Mouse (Mus musculus): ENCODE results near the gene Capn10. TPM values are rescaled to one million over a fixed set of nuclear protein-coding genes. Genes with fewer than 3 reads are reported as not detected.
"Not testable (repeated sequence)": the region's sequence is repeated elsewhere in the genome, so short reads cannot be mapped to it uniquely, and the experiment has no call there.

The Capn10 gene
- polyA plus RNA-seq, 1 experiment = 0.75 TPM

DNA sequence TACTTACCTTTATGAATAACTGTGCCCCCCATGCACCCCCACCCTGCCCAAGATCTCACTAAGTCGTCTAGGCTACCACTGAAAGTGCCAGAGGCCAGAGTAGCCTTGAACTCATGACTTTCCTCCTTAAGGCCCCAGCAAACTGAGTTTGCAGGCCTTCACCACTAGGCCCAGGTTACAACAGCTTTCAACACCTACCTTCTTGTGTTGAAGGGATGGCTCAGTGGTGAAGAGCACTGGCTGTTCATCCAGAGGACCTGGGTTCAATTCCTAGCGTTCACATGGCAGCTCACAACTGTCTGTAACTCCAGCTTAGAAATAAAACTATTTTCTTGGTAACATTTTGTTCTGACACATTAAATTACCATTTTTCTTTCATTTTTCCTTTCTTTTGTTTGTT, 19.5 kb downstream of the Capn10 start:
- Histone ChIP-seq H3K36me3 (ENCODE audit: control insufficient read depth) (peaks cover 2% of the 10 kb centered on the region; the same call in 1 of the 2 replicates), H3K27me3 (ENCODE audit: control insufficient read depth) (no peaks in the 10 kb centered on the region)

DNA sequence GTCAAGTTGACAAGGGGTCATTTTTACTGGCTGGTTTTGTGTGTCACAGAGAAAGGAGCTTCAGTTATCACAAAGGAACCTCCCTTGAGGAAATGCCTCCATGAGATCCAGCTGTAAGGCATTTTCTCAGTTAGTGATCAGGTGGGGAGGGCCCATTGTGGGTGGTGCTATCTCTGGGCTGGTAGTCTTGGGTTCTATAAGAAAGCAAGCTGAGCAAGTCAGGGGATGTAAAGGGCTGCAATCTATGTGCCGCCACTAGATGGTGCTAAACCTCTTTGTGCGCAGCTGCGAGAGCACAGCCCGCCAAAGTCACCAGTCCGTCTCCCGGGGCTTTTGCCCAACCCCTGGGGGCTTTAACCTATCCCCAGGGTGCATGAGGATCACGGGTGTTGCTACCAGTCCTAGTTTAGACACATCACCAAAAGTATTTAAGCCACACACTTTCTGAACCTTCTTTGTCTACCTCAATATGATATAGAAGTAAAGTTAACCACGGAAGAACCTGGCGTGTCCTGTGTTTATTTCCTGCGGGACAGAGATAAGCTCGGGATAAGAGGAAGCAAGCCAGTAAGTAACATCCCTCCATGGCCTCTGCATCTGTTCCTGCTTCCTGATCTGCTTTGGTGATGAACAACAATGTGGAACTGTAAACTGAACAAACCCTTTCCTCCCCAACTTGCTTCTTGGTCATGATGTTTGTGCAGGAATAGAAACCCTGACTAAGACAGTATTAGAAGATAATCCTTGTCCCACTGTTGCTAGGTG, 22.6 kb downstream of the Capn10 start:
- H3K9me3 ChIP-seq (ENCODE audit: control insufficient read depth, low read length); H3K36me3 ChIP-seq (ENCODE audit: control insufficient read depth); H3K4me1 ChIP-seq (ENCODE audit: control insufficient read depth); H3K4me3 ChIP-seq (replicated peaks); H3K27me3 ChIP-seq (ENCODE audit: control insufficient read depth): not testable (repeated sequence)

More for the DNA sequence above, 19.5 kb downstream of the Capn10 start:
- Histone ChIP-seq H3K4me3 (replicated peaks) (no peak overlapping the region), H3K9me3 (ENCODE audit: control insufficient read depth, low read length) (no peaks in the 10 kb centered on the region), H3K4me1 (ENCODE audit: control insufficient read depth) (peaks cover 2% of the 10 kb centered on the region; the same call in 1 of the 2 replicates)
- no peak for TF ChIP-seq GATA1 (IDR thresholded peaks at IDR 0.05; ENCODE audit: low read length)
- TF ChIP-seq TAL1 (IDR thresholded peaks at IDR 0.05; ENCODE audit: low read length) = no peak

DNA sequence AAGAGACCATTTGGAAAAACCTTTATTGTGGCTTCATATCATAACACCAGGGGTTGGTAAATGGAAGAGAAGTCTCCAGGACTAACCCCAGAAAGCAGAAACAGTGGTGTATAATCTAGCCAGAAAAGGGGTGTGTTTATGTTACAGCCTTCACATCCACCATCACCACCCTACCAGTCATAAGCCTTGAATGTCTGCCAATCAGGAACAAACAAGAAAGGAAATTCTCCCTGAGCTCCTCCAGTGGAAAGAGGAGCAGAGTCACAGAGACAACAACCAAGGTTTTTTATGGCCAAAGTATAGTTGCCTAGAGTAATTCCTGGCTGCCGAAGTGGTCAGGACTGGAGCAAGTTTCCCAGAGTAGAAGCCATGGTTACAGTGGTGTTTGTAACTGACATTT, 24.8 kb downstream of the Capn10 start:
- Histone ChIP-seq H3K27me3 (ENCODE audit: control insufficient read depth) (no peaks in the 10 kb centered on the region), H3K9me3 (ENCODE audit: control insufficient read depth, low read length) (no peaks in the 10 kb centered on the region), H3K36me3 (ENCODE audit: control insufficient read depth) (no peaks in the 10 kb centered on the region), H3K4me1 (ENCODE audit: control insufficient read depth) (peaks cover 2% of the 10 kb centered on the region; the same call in 1 of the 2 replicates), H3K4me3 (replicated peaks) (no peak overlapping the region)
- no peak for TF ChIP-seq GATA1 (IDR thresholded peaks at IDR 0.05; ENCODE audit: low read length)
- TF ChIP-seq TAL1 (IDR thresholded peaks at IDR 0.05; ENCODE audit: low read length) = no peak

DNA sequence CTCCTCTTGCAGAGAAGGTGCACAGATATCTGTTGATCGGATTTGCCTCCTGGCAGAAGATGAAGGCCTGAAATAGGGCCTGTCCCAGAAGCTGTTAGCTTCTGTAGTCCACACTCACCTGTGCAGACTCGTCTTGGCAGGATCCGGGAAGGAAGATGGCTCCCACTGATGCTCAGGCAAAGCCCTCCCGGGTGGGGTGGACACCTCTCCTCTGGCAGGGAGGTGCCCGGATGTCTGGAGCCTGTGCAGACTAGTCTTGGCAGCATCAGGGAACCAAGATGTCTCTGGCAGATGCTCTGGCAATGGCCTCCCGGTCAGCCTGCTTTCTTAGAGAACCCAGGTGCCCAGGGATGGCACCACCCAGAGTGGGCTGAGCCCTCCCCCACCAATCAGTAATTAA, 36.6 kb downstream of the Capn10 start:
- H3K4me1 ChIP-seq (ENCODE audit: control insufficient read depth); H3K36me3 ChIP-seq (ENCODE audit: control insufficient read depth); H3K4me3 ChIP-seq (replicated peaks); H3K27me3 ChIP-seq (ENCODE audit: control insufficient read depth); H3K9me3 ChIP-seq (ENCODE audit: control insufficient read depth, low read length): not testable (repeated sequence)

DNA sequence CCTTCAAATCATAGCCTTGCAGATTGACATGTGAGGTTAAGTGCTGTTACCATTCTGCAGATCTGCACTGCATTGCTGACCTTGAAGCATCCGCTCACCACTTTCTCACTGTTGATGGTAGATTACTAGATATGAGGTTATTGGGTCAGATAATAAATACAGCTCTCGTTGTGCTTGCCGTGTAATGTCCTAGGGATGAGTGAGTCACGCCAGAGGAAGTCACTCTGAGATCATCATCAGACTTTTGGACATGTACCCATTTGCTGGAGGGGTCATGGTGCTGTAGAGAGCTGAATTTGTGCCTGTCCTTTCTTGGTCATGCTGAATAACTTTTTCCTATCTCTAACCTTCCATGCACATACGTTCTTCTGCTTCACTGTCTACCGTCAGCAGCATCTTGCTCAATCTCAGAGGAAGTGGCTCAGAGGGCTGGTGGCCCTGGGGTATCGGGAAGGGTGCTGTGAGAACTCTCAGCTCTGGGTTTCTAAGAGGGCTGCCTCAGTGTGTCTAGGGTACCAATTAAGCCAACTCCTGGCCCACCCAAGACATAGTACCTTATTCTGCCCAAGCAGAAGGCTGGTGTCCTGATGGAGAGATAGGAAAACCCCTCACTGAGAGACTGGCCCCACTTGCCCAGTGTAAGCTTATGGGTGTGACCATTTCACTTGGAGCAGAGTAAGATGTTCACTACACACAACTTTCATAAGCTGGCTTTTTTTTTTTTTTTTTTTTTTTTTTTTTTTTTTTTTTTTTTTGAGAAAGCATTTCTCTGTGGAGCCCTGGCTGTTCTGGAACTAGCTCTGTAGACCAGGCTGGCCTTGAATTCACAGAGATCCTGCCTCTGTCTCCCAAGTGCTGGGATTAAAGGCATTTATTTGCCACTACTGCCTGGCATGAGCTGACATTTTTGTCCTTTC, 38.0 kb downstream of the Capn10 start:
- H3K27me3 ChIP-seq (ENCODE audit: control insufficient read depth) = no peaks in the 10 kb centered on the region
- TF ChIP-seq GATA1 (IDR thresholded peaks at IDR 0.05; ENCODE audit: low read length) (no peak), TAL1 (IDR thresholded peaks at IDR 0.05; ENCODE audit: low read length) (no peak)
- no peaks in the 10 kb centered on the region for H3K36me3 ChIP-seq (ENCODE audit: control insufficient read depth)
- H3K4me3 ChIP-seq (replicated peaks) = no peak overlapping the region
- H3K4me1 ChIP-seq (ENCODE audit: control insufficient read depth) = no peaks in the 10 kb centered on the region
- H3K9me3 ChIP-seq (ENCODE audit: control insufficient read depth, low read length) = no peaks in the 10 kb centered on the region

DNA sequence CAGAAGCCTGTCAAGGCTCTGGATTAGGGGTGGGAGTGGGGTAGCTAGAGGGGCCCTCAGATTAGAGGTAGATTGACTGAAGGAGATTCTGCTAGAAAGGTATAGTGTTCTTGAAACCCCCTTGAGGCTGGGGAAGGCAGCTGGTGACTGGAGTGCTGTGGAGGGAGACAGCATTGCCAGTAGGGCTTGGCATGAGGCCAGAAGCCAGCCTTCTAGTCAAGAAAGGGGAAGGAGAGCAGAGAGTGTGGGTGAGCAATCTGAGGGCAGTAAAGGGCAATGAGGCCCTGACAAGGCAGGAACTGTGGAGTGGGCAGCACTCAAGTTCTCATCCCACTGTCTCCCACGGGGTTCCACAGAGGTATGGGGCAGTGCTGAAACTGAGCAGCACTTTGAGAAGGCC, 38.7 kb downstream of the Capn10 start:
- no peaks in the 10 kb centered on the region for H3K9me3 ChIP-seq (ENCODE audit: control insufficient read depth, low read length)
- H3K4me1 ChIP-seq (ENCODE audit: control insufficient read depth) = no peaks in the 10 kb centered on the region
- TF ChIP-seq GATA1 (IDR thresholded peaks at IDR 0.05; ENCODE audit: low read length) (no peak), TAL1 (IDR thresholded peaks at IDR 0.05; ENCODE audit: low read length) (no peak)
- no peaks in the 10 kb centered on the region for H3K36me3 ChIP-seq (ENCODE audit: control insufficient read depth)
- no peak overlapping the region for H3K4me3 ChIP-seq (replicated peaks)
- H3K27me3 ChIP-seq (ENCODE audit: control insufficient read depth) = no peaks in the 10 kb centered on the region

DNA sequence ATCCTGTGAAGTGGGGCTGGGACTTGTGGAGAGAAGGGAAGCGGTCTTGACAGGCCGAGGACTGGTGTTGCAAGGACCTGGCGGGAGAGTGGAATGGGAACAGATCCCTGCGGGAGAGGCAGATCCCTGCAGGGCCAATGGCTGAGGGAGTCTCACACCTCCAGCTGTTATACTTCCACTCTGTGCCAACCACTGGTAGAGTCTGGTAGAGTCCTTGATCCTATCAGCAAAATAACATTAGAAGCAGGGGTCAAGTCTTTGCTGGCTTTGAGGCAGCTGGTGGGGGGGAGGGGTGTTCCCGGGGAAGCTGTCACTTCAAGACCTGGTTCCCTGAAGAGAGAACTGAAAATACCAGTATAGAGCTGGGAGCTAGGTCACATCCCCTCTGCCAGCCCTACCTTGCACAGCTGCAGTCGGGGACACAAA, 42.0 kb downstream of the Capn10 start:
- Histone ChIP-seq H3K4me1 (ENCODE audit: control insufficient read depth) (no peaks in the 10 kb centered on the region), H3K9me3 (ENCODE audit: control insufficient read depth, low read length) (no peaks in the 10 kb centered on the region), H3K4me3 (replicated peaks) (no peak overlapping the region), H3K36me3 (ENCODE audit: control insufficient read depth) (no peaks in the 10 kb centered on the region), H3K27me3 (ENCODE audit: control insufficient read depth) (no peaks in the 10 kb centered on the region)
- no peak for TF ChIP-seq TAL1 (IDR thresholded peaks at IDR 0.05; ENCODE audit: low read length)
- TF ChIP-seq GATA1 (IDR thresholded peaks at IDR 0.05; ENCODE audit: low read length) = no peak

DNA sequence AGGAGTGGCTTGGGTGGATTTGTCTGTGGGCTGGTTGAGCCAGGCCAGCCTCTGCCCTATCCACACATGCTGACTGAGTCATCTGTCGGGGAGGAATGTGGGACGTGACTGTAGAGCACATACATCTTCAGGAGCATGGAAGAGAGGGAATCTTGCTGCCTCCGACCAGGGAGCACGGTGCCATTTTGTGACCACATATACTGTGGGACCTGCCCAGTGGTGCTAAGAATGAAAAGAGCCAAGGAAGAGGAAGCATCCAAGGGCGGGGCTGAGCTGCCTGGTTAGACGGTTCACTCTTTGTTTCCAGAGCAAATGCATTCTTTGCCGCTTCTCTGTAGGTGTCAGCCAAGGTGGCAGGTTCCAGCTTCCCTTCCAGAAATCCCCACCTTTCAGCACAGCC, 44.5 kb downstream of the Capn10 start:
- Histone ChIP-seq H3K9me3 (ENCODE audit: control insufficient read depth, low read length) (no peaks in the 10 kb centered on the region), H3K4me3 (replicated peaks) (no peak overlapping the region), H3K36me3 (ENCODE audit: control insufficient read depth) (no peaks in the 10 kb centered on the region), H3K4me1 (ENCODE audit: control insufficient read depth) (no peaks in the 10 kb centered on the region), H3K27me3 (ENCODE audit: control insufficient read depth) (no peaks in the 10 kb centered on the region)
- TF ChIP-seq TAL1 (IDR thresholded peaks at IDR 0.05; ENCODE audit: low read length) = no peak
- no peak for TF ChIP-seq GATA1 (IDR thresholded peaks at IDR 0.05; ENCODE audit: low read length)

DNA sequence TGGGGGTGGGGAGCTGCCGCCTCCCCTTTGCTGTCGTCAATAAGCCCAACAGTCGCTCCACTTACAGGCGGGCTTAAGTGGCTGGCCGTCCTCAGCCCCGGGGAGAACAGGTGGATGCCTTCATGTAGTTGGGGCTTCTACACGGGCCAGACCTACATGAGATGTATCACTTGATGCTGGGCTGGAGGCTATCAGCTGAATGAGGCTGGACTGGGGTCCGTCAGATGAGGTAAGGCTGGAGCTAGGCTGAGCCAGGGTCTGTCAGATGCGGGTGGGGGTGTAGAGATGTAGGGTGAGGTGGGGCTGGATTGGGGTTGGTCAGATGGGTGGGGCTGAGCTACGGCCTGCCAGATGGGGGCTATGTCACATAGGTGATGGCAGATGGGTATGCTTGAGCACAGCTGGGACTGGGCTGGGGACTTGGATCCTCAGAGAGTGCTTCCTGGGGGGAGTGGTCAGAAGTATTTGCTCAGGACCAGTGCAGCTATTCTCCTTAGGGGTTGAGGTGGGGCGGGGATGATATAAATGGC, 45.0 kb downstream of the Capn10 start:
- H3K27me3 ChIP-seq (ENCODE audit: control insufficient read depth) = no peaks in the 10 kb centered on the region
- no peaks in the 10 kb centered on the region for H3K36me3 ChIP-seq (ENCODE audit: control insufficient read depth)
- H3K4me1 ChIP-seq (ENCODE audit: control insufficient read depth) = no peaks in the 10 kb centered on the region
- no peaks in the 10 kb centered on the region for H3K9me3 ChIP-seq (ENCODE audit: control insufficient read depth, low read length)
- TF ChIP-seq GATA1 (IDR thresholded peaks at IDR 0.05; ENCODE audit: low read length) = no peak
- TF ChIP-seq TAL1 (IDR thresholded peaks at IDR 0.05; ENCODE audit: low read length) = no peak
- no peak overlapping the region for H3K4me3 ChIP-seq (replicated peaks)
